8 mouse cellular contexts compared by ENCODE assay signal in genomic region chr19:5842785-5843730, GRCm38 (mm10). TPM values are rescaled to one million over a fixed set of nuclear protein-coding genes. Genes with fewer than 3 reads are reported as not detected.
DNase-seq lines count a peak whose midpoint lies in the region; TF ChIP-seq lines count a peak whose summit lies in the region.

No protein-coding gene starts in this region.

- no peak for TF ChIP-seq CTCF in cortical plate, adult 2 months (IDR thresholded peaks at IDR 0.05; ENCODE audit: extremely low read depth, insufficient read depth, low read length)
- peak; percentile 34; the same call in 1 of the 2 replicates for TF ChIP-seq CTCF in liver, adult 2 months (IDR thresholded peaks at IDR 0.05; ENCODE audit: low read depth, low read length)

- H3K79me2 ChIP-seq in liver, adult 2 months (ENCODE audit: control insufficient read depth, insufficient read depth, low read length): peaks cover 13% of the 10 kb centered on the region

- peak overlapping the region; percentile 28 for H3K4me3 ChIP-seq in cortical plate, adult 2 months (ENCODE audit: insufficient read depth, low read length)
- H3K4me3 ChIP-seq in liver, adult 2 months (ENCODE audit: insufficient read depth, low read depth, low read length): peak overlapping the region; percentile 71

- H3K4me1 ChIP-seq in cortical plate, adult 2 months (ENCODE audit: control insufficient read depth, insufficient read depth, low read length): peaks cover 10% of the 10 kb centered on the region
- H3K4me1 ChIP-seq in liver, adult 2 months (ENCODE audit: control insufficient read depth, insufficient read depth, low read length): peaks cover 16% of the 10 kb centered on the region

- H3K36me3 ChIP-seq in liver, adult 2 months (ENCODE audit: control insufficient read depth, insufficient read depth, low read length): no peaks in the 10 kb centered on the region

- H3K27ac ChIP-seq in cortical plate, adult 2 months (ENCODE audit: insufficient read depth, low read length): peak overlapping the region; percentile 97
- H3K27ac ChIP-seq in liver, adult 2 months (replicated peaks; ENCODE audit: insufficient read depth, low read depth, low read length): peak overlapping the region; percentile 91

- WGBS in liver, adult 2 months: 4% methylated on average over 9 of the region's 9 CpGs

- TF ChIP-seq POLR2A in cortical plate, adult 2 months (IDR thresholded peaks at IDR 0.05; ENCODE audit: extremely low read depth, insufficient read depth, low read length): no peak
- TF ChIP-seq POLR2A in liver, adult 2 months (IDR thresholded peaks at IDR 0.05; ENCODE audit: extremely low read depth, insufficient read depth, low read length): peak; percentile 69; the same call in 1 of the 2 replicates

- intact Hi-C loops in heart, postnatal 36 days (cut with DNase I): no loop called here

- DNase-seq in lung, adult 18-20 months: peak; percentile 75 to 77
- DNase-seq in lung, postnatal 14 days: no peak
- peak; percentile 55 to 61 for DNase-seq in heart, postnatal 36 days
- DNase-seq in liver, adult 2 months (ENCODE audit: extremely low read depth, low read depth, low spot score): peak; percentile 79
- peak; percentile 79 for DNase-seq in skeletal muscle tissue, adult 2 months (ENCODE audit: low read depth, low spot score)
- DNase-seq in right cerebral cortex, postnatal 14 days: no peak
- no peak for DNase-seq in urinary bladder, adult 18-20 months (ENCODE audit: low spot score in 2 of 2)

- H3K9ac ChIP-seq in liver, adult 2 months (ENCODE audit: low read depth, low read length): peak overlapping the region; percentile 81

- H3K27me3 ChIP-seq in liver, adult 2 months (ENCODE audit: control insufficient read depth, insufficient read depth, low read length): no peaks in the 10 kb centered on the region

RNA-seq across cellular contexts. Expression of gene Frmd8, which starts 32.0 kb away (rescaled TPM):
- 17.1 and 22.1 TPM in 2 replicates for polyA plus RNA-seq in cortical plate, adult 2 months (2012; rRNA removed)
- 10 to 100 TPM; 11.4 to 11.7 TPM for total RNA-seq in heart, postnatal 36 days (2021)
- 5.2 and 5.9 TPM in 2 replicates for total RNA-seq in liver, adult 2 months (2014; rRNA removed)
- polyA plus RNA-seq in liver, adult 2 months (2012; rRNA removed): 10.3 and 14.2 TPM in 2 replicates

RNA-seq across cellular contexts. Expression of gene Slc25a45, which starts 34.5 kb away (rescaled TPM):
- 6.6 and 7.4 TPM in 2 replicates for polyA plus RNA-seq in cortical plate, adult 2 months (2012; rRNA removed)
- 1 to 10 TPM; 3.4 to 4.2 TPM for total RNA-seq in heart, postnatal 36 days (2021)
- 8.6 and 13.0 TPM in 2 replicates for total RNA-seq in liver, adult 2 months (2014; rRNA removed)
- polyA plus RNA-seq in liver, adult 2 months (2012; rRNA removed): 52.8 and 57.7 TPM in 2 replicates

RNA-seq across cellular contexts. Expression of gene Tigd3, which starts 50.9 kb away (rescaled TPM):
- polyA plus RNA-seq in cortical plate, adult 2 months (2012; rRNA removed): 3.6 and 4.0 TPM in 2 replicates
- under 1 TPM; 0.57 to 0.64 TPM for total RNA-seq in heart, postnatal 36 days (2021)
- total RNA-seq in liver, adult 2 months (2014; rRNA removed): 0.18 and 0.27 TPM in 2 replicates
- 0.16 and 0.24 TPM in 2 replicates for polyA plus RNA-seq in liver, adult 2 months (2012; rRNA removed)

Comparison
In these comparisons a context has a peak if more than half of its experiments do, and no peak if none do; other contexts are left out.
1. DNase-seq: peak in lung, adult 18-20 months (2 of 2), heart, postnatal 36 days (2 of 2), liver, adult 2 months (single experiment) and skeletal muscle tissue, adult 2 months (single experiment); none in lung, postnatal 14 days (single experiment), right cerebral cortex, postnatal 14 days (single experiment) and urinary bladder, adult 18-20 months (0 of 2).